Mouse (Mus musculus) spleen, postnatal 10 days (tissue): ENCODE data around the gene Proser2.

ENCODE experiments used
- DNase-seq, 2 experiments: peaks; one replicate each; pipeline ENCODE4 v3.0.0; 2021 to 2022; ENCODE audit warnings: low spot score in 2 of 2

Gene Proser2

DNA sequence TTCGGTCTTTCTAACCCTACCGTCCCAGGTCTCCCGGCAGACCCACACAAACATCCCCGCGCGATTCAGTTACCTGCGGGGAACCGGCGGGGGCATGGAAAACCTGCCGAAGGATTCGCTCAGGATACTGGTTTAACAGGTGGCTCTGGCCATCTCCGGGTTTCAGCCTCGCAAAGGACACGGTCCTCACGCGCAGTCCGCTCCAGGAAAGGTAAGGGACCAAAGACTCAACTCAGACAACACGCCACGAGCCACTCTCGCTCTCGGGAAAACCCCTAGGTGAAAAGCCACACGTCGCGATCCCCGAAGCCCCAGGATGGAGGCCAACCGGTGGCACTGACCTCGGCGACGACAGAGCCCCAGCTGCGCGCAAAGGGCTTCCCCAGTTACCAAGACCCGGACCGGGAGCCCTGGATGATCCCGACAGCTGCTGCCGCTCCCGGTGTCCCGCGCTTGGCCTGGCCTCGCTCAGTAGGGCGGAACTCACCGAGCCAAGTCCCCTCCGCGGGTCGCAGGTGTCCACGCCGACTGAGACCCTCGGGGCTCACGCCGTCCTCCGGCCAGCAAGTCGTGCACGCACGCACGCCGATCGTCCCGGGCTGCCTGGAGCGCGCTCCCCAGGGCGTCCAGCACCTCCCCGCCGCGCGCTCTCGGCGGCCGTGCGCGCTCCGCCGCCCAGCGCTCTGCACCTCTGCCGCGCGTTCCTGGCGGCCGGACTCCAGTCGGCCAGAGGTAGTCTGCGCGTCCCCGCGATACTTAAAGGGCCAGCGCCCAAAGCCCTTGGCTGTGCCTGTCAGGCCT, at the start of gene Proser2:
Proser2 (minus strand) TSS at position 657 of the 801 bp plus-strand sequence.
- peak; percentile 9 to 40 for DNase-seq

DNA sequence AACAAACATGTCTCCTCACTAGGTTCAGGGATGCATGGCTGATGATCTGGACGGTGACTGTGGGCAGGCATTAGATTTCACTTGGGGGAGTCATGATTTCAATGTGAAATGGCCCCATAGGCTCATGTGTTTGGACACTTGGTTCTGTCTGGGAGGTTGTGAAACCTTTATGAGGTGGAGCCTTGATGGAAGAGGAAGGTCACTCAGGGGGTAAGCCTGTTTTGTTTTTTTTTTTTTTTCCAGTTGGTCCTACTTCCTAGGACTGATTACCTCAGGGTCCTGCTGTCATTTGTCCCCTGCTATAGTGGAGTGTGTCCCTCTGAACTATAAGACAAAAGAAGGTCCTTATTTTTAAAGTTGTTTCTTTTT, 49.7 kb upstream of the Proser2 start:
- DNase-seq, result no peak

DNA sequence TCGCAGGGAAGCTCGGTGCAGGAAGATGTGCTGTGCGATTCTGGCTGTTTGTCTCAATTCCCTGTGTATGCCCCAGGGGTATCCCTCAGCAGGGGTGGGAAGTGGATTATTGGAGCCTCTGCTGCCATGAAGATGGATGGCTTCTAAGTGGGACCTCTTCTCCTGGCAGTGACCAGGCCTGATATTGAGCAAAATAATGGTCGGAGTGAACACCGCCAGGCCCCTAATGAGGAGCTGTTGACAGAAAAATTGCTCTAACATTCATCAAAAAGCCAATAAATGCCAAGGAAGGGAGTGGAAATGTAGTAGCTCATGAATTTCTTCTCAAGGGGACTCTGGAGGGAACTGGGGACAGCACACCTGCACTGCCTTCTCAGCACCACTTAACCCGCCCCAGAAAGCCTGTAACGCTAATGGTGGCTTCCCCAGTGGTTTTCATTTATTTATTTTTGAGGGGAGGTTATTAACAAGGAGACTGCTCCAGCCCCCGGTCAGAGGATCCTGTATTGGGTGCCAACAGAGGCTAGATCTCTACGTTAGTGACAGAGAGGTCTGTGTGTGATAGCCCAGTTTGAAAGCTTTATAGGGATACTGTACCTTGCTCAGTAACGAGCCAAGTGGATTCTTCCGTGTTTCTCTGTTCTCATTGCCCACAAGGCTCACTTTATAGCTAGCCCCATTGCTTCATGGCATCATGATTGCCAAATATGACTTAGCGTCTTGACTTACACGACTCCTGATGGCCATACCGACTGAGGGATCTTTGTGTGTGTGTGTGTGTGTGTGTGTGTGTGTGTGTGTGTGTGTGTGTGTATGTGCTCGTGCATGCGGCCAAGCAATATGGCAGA, 49.1 kb upstream of the Proser2 start:
- DNase-seq, result no peak

DNA sequence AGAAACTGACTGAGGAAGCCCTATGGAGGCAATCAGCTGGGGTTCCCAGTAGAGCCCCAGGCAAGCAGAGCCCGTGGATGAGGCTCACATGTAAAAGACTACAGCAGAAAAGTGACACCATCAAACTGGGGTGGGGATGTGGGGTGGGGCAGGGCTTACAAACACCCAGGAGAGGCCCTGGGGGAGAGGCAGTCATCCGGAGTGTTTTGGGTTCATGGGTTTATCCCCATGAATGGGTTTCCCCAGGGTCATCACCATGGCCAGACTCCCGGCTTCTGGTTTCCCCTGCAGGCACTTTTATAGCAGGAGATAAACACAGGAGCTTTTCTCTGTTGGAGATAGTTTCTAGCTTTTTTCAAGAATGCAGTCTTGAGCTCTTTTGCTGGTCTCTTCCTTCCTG, 43.0 kb upstream of the Proser2 start:
- no peak for DNase-seq

DNA sequence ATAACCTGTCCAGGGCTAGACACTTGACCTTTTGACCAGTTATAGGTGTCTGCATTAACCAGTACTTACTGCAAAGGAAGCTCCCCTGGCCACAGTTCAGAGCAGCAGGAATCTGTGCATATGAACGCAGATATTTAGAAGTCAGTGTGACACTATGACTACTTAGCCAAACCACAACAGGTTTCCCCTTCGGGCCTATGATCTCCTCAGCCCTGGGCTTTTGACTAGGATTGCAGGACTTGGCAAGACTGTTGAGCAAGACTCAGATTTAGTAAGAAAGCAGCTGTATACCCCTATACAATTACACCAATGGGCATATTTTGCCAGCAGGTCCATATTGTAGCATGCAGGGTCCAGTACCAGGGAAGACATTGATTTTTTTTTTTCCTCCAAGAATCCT, 38.5 kb upstream of the Proser2 start:
- no peak for DNase-seq

DNA sequence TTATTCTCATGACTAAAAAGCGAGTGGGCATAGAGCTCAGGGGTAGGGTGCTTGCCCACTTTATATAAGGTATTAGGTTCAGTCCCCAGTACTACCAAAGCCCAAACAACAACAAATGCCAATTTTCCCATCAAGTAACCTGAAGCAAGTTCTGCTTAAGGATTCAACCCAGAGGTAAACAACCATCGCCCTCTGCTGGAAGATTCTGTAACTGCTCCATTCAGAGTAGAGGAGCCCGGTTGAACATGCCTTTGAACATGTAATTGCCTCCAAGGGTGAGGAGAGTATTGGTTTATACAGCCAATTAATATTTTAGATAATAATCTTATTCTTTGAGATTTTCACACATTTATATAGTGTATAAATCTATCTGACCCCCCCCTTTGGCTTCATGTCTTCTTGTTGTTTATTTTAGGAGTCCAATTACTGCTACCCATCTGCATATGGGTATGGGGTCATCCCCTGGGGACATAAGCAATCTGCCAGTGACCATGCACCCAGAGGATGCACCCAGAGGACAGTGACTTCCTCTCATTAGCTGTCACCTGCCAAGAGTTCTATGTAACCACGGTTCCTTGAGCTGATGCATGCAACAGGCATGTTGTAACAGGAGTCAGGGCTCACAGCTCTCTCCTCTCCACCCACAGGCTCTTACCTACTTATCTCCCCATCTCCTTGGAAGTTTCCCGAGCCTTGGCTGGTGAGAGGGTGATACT, 38.0 kb upstream of the Proser2 start:
- peak; percentile 37 to 76 for DNase-seq

DNA sequence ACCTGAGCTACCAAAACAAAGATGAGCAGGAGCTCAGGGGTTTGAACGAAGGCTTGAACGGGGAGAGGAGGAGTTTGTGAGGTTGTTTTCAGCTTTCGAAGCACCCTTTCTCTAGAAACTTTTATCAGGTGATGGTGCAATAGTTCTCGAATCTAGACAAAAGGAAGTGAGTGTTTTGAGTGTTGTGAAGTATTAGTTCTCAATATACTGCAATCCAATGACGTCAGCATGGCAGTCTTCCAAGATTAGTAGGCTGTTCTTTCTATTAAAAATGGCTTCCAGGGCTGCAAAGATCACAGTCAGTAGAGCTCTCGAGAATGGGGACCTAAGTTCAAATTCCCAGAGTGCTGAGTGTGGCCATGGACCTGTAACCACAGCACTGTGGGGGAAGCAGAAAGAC, 35.8 kb upstream of the Proser2 start:
- DNase-seq, result no peak

DNA sequence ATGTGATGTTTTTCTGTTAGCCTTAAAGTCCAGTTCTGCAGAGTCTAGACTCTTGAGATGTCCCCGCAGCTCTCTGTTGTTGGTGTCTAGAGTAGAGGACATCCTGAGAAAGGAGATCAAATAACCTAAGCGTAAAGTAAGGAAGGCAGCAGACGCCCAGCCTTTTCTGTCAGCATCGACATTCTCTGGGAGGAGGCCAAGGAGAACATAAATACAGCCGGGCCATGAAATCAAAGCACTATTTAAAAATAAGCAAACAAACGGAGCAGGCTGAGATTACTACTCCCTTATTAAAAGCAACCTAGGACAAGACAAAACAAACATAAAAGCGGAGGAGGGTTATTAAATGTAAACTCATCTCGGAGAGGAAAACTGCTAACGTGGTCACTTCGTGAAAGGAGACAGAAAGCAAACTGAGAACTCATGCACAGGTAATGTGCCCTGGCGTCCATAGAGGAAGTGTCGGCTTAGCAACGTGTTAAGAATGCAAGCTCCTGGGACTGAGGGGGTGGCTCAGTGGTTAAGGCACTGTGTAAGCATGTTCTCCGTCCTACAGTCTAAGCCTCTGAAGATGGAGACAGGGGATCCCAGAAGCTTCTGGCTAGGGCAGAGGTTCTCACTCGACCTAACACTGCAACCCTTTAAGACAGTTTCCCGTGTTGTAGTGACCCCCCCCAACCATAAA, 34.7 kb upstream of the Proser2 start:
- no peak for DNase-seq

DNA sequence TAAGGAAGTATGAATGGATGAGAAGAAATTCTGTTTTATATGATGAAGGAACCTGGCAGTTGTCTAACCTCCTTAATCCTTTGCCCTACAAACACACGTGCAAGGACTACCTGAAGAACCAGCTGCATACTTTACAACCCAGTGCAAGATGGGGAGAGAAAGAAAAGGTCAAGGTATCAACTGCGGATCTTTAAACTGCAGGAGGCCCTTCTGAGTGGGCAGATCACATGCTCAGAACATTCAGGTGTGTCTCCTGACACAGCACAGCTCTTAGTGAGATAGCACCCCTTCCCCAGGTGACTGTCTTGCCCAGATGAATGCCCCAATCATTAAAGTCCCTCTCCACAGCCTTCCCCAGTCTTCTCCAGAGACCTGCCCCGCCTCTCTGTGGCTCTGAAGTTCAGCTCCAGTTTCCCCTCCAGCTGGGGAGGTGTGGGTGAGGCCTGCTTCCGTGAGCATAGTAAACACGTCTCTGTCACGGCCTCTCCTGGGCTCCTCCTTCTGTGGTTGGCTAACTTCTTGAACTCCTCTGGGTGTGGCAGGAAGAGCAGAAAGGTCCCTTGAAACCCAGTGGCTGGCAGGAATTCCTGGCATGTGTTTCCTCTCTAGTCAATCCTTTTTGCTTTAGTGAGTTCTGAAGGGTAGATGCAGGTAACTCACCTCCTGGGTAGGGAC, 32.5 kb upstream of the Proser2 start:
- peak in 1 of 2 experiments; percentile 27 for DNase-seq

DNA sequence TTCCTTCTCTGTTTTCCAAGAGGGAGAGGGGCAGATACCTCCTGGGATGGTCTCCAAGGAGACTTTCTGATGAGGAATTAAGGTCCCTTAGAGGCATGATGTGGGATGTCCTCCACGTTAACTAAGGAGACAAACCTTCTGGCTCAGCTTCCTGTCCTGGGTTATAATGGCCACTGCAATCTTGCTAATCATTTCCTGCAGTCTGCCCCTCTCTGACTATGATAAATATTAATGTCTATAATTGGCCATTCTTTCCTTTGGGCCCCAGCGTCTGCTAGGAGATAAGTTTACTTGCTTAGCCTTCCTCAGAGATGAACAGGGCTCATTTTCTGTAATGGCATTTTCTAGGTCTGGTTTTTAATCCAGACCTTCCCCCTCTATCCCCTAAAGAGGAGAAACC, 29.7 kb upstream of the Proser2 start:
- no peak for DNase-seq

DNA sequence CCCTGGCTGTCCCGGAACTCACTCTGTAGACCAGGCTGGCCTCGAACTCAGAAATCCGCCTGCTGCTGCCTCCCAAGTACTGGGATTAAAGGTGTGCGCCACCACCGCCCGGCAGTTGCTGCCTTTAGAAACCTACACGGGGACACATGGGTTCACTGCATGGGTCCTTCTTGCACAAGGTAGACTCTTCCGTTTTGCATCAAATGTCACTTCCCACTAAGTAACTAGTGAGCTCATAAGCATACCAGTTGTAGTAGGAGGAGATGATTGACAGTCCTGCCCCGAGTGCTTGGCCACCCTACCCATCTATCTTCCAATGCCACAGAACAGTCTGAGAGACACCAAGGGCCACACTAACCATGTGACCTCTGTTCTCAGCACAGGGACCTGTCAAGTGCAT, 29.2 kb upstream of the Proser2 start:
- DNase-seq, result no peak

DNA sequence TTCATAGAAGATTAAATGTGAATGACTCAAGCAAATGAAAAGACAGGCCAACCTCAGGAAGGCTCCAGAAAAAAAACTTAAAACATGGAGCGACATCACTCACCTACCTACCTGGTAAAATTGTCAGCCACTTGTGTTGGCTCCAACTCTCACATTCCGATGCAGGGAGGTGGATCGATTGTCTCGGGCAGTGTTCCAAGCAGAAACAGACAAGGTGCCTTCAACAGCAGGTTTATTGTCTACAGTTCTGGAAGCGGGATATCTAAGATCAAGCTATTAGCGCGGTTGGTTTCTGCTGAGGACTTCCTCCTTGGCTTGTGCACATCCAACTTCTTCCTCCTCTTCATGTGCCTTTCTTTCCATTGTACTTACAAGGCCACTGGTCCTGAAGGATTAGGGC, 27.6 kb upstream of the Proser2 start:
- no peak for DNase-seq

DNA sequence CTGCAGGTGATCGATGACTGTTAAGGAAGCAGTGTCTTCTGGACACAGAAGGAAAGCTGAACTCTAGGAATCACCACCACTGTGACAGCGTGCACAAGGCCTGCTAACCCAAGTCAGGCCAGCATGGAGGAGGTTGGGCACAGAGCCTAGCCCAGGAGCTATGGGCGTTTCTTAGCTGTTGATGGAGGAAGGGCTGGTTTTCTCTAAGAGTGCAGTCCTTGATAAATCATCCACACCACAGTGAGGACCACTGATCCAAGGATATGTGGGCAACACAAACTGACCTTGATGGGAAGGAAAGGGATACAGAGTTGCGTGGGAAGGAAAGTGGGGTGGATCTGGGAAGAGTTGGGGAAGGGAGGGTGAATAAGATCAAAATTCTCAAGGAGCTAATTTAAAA, 27.2 kb upstream of the Proser2 start:
- no peak for DNase-seq

DNA sequence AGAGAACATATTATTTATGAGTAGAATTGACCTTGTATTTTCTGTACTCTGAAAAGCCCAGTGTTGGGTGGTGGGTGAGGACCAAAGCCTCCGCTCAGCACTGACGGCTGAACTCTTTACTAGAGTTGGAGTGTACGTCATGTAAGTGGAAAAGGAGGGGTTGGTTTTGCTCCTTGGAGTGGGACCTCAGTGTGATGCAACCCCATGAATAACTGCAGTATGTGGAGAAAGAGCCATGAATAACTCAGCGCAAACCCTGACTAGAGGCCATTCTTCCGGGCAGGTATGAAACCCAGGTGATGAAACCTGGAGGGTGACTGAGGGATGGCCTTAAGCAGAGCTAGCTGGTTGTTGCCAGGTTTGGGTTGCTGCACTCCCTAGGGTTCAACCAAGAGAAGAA, 19.8 kb upstream of the Proser2 start:
- no peak for DNase-seq

DNA sequence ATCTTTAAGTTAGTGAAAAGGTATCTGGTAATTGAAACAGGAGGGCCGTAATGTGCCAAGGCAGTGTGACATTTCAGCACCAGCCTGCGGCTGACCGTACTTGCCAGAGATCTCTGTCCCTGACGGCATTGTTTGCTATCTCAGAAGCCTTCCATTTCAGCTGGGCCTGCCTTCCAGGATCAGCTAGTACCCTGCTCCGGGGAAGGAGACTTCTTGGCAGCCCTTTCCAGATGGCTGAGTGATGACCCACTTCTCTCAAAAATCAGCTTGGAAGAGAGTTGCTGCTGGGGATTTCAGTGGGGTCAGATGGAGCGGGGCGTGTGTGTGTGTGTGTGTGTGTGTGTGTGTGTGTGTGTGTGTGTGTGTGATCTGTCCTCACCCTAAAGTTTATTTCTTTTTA, 16.9 kb upstream of the Proser2 start:
- no peak for DNase-seq

DNA sequence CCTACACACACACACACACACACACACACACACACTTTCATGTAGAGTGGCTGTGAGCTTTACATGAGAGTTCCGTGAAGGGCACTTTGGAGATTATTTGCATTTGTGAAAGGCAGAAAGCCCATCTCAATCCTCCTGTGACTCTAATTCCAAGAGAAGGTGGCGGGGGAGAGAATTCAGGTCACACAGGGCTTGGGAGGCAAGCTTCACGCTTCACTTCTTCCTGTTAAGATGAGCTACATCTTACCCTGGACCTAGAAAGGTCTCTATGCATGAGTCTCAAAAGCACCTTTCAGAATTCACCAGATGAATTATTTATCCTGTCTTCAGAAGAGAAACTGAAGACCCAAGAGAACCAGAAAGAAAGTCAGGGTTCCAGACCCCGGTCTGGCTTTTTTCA, 16.2 kb upstream of the Proser2 start:
- DNase-seq, result no peak

DNA sequence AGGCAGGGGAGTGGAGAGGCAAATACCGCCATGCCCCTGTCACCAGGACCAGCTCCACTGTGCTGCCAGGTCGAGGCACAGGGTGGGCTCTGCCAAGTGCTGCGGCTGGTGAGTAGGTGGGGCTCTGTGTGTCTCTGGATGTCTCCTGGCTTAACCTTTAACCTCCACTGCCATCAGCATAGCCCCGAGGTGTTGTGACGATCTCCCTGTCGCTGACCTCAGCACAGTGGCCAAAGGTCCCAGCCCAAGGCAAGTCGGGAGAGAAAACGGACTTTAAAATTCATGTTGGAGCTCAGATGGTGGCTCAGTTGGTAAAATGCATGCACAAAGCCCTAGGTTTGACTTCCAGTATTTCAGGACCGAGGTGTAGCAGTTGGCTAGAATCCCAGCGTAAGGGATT, 15.6 kb upstream of the Proser2 start:
- no peak for DNase-seq

DNA sequence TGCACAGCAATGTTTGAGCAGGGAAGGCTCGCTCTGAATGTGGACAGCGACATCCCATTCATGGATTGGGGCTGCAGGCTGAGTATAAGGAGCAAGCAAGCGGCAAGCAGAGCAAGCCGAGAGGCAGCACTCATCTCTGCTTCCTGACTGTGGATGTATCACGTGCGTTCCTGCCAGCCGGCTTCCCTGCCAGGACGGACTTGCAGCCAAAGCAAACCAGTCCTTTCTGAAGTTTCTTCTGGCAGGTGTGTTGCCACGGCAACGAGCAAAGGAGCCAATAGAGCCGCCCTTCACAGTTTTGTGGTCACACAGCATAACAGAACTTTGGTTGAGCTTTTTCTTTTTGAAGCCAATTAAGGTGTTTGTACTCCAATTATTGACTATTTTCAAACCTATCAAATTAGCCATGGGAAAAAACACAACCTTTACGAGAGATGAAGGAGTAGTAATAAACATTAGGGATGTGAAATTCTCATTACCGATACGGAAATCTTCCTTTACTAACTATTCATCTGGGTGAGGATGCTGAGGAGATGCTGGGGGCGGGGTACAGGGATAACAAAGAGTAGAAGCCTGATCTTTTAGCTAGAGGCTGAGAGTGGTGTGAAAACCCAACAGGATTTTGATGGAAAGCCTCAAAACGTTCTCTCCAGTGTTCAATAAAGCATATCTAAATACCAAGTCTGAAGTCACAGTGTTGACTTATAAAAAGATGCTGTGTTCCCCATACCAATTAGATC, 13.1 kb upstream of the Proser2 start:
- no peak for DNase-seq

DNA sequence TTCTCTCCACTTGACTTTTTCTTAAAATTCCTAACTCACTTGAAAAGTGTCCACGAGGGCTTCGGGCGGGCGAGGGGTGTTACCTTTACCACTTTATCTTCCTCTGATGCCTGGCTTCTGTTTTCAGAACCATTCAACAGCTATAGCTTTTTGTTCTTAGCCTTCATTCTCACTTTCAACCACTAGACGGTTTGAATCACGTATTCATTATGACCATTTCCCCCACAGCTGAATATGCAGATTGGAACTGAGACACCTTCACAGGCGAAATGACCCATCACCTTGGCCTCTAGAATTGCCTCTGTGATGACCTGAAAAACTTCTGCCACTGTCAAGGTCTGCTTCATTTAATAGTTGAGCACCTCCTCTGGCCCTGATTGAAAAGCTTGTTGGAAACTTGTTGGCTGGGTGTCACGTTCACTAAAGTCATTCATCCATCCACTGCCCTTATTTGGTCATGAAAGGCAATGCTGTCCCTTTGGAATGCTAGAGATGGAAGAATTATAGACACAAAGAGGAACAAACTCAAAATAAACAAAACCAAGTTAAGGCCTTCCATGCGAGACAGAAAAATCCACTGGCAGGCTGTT, 10.7 kb upstream of the Proser2 start:
- DNase-seq, result no peak

DNA sequence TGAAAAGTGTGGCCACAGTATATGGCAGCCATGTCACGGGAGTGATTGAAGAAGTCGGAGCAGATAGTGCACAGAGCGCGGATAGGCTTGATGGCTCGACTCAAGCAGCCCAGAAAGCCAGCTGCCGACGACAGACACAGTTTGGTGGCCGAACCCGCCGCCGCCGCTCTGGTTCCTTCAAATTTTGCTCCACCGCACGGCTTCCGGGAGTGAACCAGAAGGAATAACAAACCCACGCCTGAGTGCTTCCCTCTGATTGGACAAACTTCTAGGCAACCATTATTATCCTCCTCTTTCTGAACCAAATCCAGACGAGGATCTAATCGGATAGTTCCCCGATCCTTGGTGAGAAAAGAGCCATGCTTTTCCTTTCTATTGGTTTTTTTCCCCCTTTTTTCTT, 3.9 kb upstream of the Proser2 start:
- no peak for DNase-seq
